Mouse (Mus musculus): ENCODE measurements around the gene Pop4.

DNA sequence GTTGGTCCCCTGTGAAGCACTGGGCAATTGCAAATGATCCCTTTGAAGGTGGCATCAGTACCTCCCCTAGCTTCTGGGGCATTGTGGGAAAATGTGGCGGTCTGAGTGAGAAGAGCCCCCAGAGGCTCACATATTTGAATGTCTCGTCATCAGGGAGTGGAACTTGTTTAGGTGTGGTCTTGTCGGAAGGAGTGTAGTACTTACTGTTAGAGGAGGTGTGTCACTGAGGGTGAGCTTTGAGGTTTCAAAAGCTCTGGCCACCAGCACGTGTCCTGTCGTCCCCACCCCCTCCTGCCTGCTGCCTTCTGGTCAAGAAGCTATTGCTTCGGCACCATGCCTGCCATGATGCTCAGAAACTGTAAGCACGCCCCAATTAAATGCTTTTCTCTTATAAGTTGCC lies 55.9 kb downstream of the Pop4 start:
- TF ChIP-seq ZC3H11A (IDR thresholded peaks at IDR 0.05; ENCODE audit: borderline replicate concordance, low read depth, low read length) (no peak), CHD2 (IDR thresholded peaks at IDR 0.05; ENCODE audit: low read depth, low read length) (no peak)

Measured in ES-E14 (cell line).